Mouse (Mus musculus): ENCODE data around the gene Cspg5.

DNA sequence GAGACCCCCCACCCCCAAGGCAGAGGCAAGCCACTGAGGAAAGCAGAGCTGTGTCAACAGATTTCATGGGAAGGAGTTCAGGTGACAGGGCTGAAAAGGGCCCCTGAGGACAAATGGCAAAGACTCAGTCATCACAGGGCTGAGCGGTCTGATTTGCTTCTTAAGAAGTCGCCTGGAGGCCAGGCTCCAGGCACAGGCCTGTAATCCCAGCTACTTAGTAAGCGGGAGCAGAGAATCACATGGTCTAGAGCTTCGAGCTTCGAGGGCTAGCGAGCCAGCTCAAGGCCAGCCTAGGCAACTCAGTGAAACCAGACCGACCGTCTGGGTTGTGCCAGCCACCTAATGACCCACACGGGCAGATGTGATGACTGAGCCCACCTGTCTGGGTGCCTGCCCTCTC, 21.4 kb downstream of the Cspg5 start:
- no peak for TF ChIP-seq CTCF (IDR thresholded peaks at IDR 0.05)
- no peak for TF ChIP-seq EP300 (IDR thresholded peaks at IDR 0.05)
